Mouse (Mus musculus): Measurements from ENCODE around the gene Inpp4a. TPM values are rescaled to one million over a fixed set of nuclear protein-coding genes. Genes with fewer than 3 reads are reported as not detected.

Gene Inpp4a
- total RNA-seq, 4 experiments from 2014 or later, result 207 to 234 (median 221) TPM

- DNase-seq (ENCODE audit: low spot score in 2 of 2), result no peak
Observed at GRCm38 (mm10) chr1:37356305-37356704, 56.6 kb downstream of the Inpp4a start.

GRCm38 (mm10) chr1:37357173-37357572 is 57.5 kb downstream of the Inpp4a start:
- DNase-seq (ENCODE audit: low spot score in 2 of 2), result no peak

- DNase-seq (ENCODE audit: low spot score in 2 of 2), result no peak
Observed at GRCm38 (mm10) chr1:37358621-37359020, 59.0 kb downstream of the Inpp4a start.

- no peak for DNase-seq (ENCODE audit: low spot score in 2 of 2)
Observed at GRCm38 (mm10) chr1:37359395-37360092, 59.9 kb downstream of the Inpp4a start.

GRCm38 (mm10) chr1:37360781-37361180 is 61.1 kb downstream of the Inpp4a start:
- no peak for DNase-seq (ENCODE audit: low spot score in 2 of 2)

- no peak for DNase-seq (ENCODE audit: low spot score in 2 of 2)
Observed at GRCm38 (mm10) chr1:37362721-37363120, 63.1 kb downstream of the Inpp4a start.

GRCm38 (mm10) chr1:37368125-37368524 is 68.5 kb downstream of the Inpp4a start:
- peak; percentile 44 to 88 for DNase-seq (ENCODE audit: low spot score in 2 of 2)

- peak in 1 of 2 experiments; percentile 65 for DNase-seq (ENCODE audit: low spot score in 2 of 2)
Observed at GRCm38 (mm10) chr1:37368768-37369385, 69.2 kb downstream of the Inpp4a start.

GRCm38 (mm10) chr1:37376177-37376576 is 76.5 kb downstream of the Inpp4a start:
- DNase-seq (ENCODE audit: low spot score in 2 of 2), result no peak

- no peak for DNase-seq (ENCODE audit: low spot score in 2 of 2)
Observed at GRCm38 (mm10) chr1:37376751-37377150, 77.1 kb downstream of the Inpp4a start.

- DNase-seq (ENCODE audit: low spot score in 2 of 2), result no peak
Observed at GRCm38 (mm10) chr1:37378095-37378494, 78.4 kb downstream of the Inpp4a start.

- DNase-seq (ENCODE audit: low spot score in 2 of 2), result no peak
Observed at GRCm38 (mm10) chr1:37379536-37379935, 79.9 kb downstream of the Inpp4a start.

- DNase-seq (ENCODE audit: low spot score in 2 of 2), result no peak
Observed at GRCm38 (mm10) chr1:37380913-37381312, 81.2 kb downstream of the Inpp4a start.

- peak in 1 of 2 experiments; percentile 5 for DNase-seq (ENCODE audit: low spot score in 2 of 2)
Observed at GRCm38 (mm10) chr1:37384304-37384703, 84.6 kb downstream of the Inpp4a start.

- peak in 1 of 2 experiments; percentile 8 for DNase-seq (ENCODE audit: low spot score in 2 of 2)
Observed at GRCm38 (mm10) chr1:37386448-37386971, 86.8 kb downstream of the Inpp4a start.

- peak in 1 of 2 experiments; percentile 63 for DNase-seq (ENCODE audit: low spot score in 2 of 2)
Observed at GRCm38 (mm10) chr1:37393174-37393573, 93.5 kb downstream of the Inpp4a start.

- DNase-seq (ENCODE audit: low spot score in 2 of 2), result no peak
Observed at GRCm38 (mm10) chr1:37396481-37396880, 96.8 kb downstream of the Inpp4a start.

GRCm38 (mm10) chr1:37398961-37399360 is 99.3 kb downstream of the Inpp4a start:
- DNase-seq (ENCODE audit: low spot score in 2 of 2), result no peak

GRCm38 (mm10) chr1:37399734-37400133 is 100.1 kb downstream of the Inpp4a start:
- DNase-seq (ENCODE audit: low spot score in 2 of 2), result no peak

- DNase-seq (ENCODE audit: low spot score in 2 of 2), result peak in 1 of 2 experiments; percentile 46
Observed at GRCm38 (mm10) chr1:37401687-37402086, 102.0 kb downstream of the Inpp4a start.

- no peak for DNase-seq (ENCODE audit: low spot score in 2 of 2)
Observed at GRCm38 (mm10) chr1:37405137-37405536, 105.5 kb downstream of the Inpp4a start.

GRCm38 (mm10) chr1:37407228-37407627 is 107.6 kb downstream of the Inpp4a start:
- DNase-seq (ENCODE audit: low spot score in 2 of 2), result no peak

GRCm38 (mm10) chr1:37408059-37408458 is 108.4 kb downstream of the Inpp4a start:
- DNase-seq (ENCODE audit: low spot score in 2 of 2), result no peak

All from left cerebral cortex, adult 8-10 months (tissue).